Mouse (Mus musculus) heart, embryonic 16.5 days (tissue): ENCODE data around the gene Rps19bp1. TPM values are rescaled to one million over a fixed set of nuclear protein-coding genes. Genes with fewer than 3 reads are reported as not detected.

Experiments
- ATAC-seq: fragments of 200-750 bp; cut with Nextera tagmentation; replicated peaks from 2 replicates; pipeline ENCODE4 v1.8.0; 2017; ENCODE audit warnings: moderate number of reproducible peaks; ENCODE audit not compliant: insufficient read depth, low FRiP score; ENCODE audit errors: extremely low read depth
- H3K27ac ChIP-seq: fragments of 300-500 bp; sonication (generic); 2 replicates; pipeline ENCODE4 v1.5.1; 2014; ENCODE audit warnings: mild to moderate bottlenecking, low read length, control low read depth, moderate library complexity
- H3K27me3 ChIP-seq: fragments of 300-500 bp; sonication (generic); 2 replicates; pipeline ENCODE4 v1.6.1; 2014; ENCODE audit warnings: low read length, mixed read lengths; ENCODE audit not compliant: control insufficient read depth, insufficient read depth
- H3K36me3 ChIP-seq: fragments of 300-500 bp; sonication (generic); 2 replicates; pipeline ENCODE4 v1.6.1; 2014; ENCODE audit not compliant: control insufficient read depth, insufficient read depth
- H3K4me1 ChIP-seq: fragments of 300-500 bp; sonication (generic); 2 replicates; pipeline ENCODE4 v1.6.1; 2014; ENCODE audit warnings: low read length, mixed read lengths; ENCODE audit not compliant: control insufficient read depth, insufficient read depth
- H3K4me2 ChIP-seq: fragments of 300-500 bp; sonication (generic); 2 replicates; pipeline ENCODE4 v1.6.1; 2014; ENCODE audit warnings: low read depth, mild to moderate bottlenecking, control low read depth, low read length
- H3K4me3 ChIP-seq: fragments of 300-500 bp; sonication (generic); 2 replicates; pipeline ENCODE4 v1.5.1; 2014; ENCODE audit warnings: mild to moderate bottlenecking, control low read depth, low read length
- H3K9ac ChIP-seq: fragments of 300-500 bp; sonication (generic); 2 replicates; pipeline ENCODE4 v1.6.1; 2014; ENCODE audit warnings: low read length, control low read depth
- H3K9me3 ChIP-seq: fragments of 300-500 bp; sonication (generic); replicated peaks from 2 replicates; pipeline ENCODE4 v1.6.1; 2016; ENCODE audit warnings: low read length; ENCODE audit not compliant: control insufficient read depth
- WGBS: fragments of 180-500 bp; shearing (Covaris S2); extraction: QIAGEN DNeasy Blood & Tissue Kit; methylation state at CpG from one replicate; pipeline ENCODE4 v1.1.7; 2014; 5-methylcytosine and 5-hydroxymethylcytosine counted together
- polyA plus RNA-seq: library from polyadenylated mRNA; unstranded; fragments of >200 nt; fragmentation: Nextera tagmentation; extraction: Ambion mirVana; gene quantifications from 2 replicates; pipeline ENCODE4 v1.2.1, GENCODE M21; 2015

Rps19bp1 gene
- polyA plus RNA-seq, 1 experiment from 2014 or later, result 35.7 TPM

- H3K4me2 ChIP-seq, result no peak overlapping the region
- no peak overlapping the region for H3K4me3 ChIP-seq
- no peaks in the 10 kb centered on the region for H3K9me3 ChIP-seq
- H3K36me3 ChIP-seq, result no peaks in the 10 kb centered on the region
- H3K27ac ChIP-seq, result no peak overlapping the region
- WGBS, result 85% methylated on average over 2 of the region's 2 CpGs
- ATAC-seq, result no peak
- H3K4me1 ChIP-seq, result no peaks in the 10 kb centered on the region
- H3K27me3 ChIP-seq, result peaks cover 18% of the 10 kb centered on the region
- no peak overlapping the region for H3K9ac ChIP-seq
Measured at GRCm38 (mm10) chr15:80279053-80279452, 14.9 kb upstream of the Rps19bp1 start.

GRCm38 (mm10) chr15:80278121-80278759 lies 14.1 kb upstream of the Rps19bp1 start:
- no peak for ATAC-seq
- WGBS, result 34% methylated on average over 5 of the region's 5 CpGs
- no peaks in the 10 kb centered on the region for H3K9me3 ChIP-seq
- no peak overlapping the region for H3K4me2 ChIP-seq
- peaks cover 18% of the 10 kb centered on the region for H3K27me3 ChIP-seq
- no peak overlapping the region for H3K9ac ChIP-seq
- H3K4me3 ChIP-seq, result no peak overlapping the region
- H3K36me3 ChIP-seq, result no peaks in the 10 kb centered on the region
- no peak overlapping the region for H3K27ac ChIP-seq
- no peaks in the 10 kb centered on the region for H3K4me1 ChIP-seq

DNA sequence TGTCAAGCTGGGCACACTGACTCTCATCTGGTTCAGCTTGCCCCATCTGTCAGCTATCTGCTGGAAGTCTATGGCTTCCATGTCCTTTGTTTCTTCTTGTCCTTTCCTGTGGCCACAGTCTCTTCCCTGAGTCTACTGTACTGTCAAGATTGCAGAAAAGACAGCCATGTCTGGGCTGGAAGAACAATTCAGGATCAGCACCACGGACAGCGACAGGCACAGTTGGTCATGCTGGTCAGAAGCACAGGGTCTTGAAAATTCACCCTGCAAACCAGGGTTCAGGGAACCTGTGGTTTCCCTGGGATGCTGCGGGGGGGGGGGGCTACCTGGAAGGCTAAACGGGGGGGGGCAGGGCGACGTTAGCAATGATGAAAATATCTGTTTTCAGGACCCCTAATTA lies 13.5 kb upstream of the Rps19bp1 start:
- 0% methylated on average over 6 of the region's 6 CpGs for WGBS
- H3K4me3 ChIP-seq, result no peak overlapping the region
- no peaks in the 10 kb centered on the region for H3K4me1 ChIP-seq
- no peak for ATAC-seq
- no peak overlapping the region for H3K4me2 ChIP-seq
- no peaks in the 10 kb centered on the region for H3K9me3 ChIP-seq
- H3K9ac ChIP-seq, result no peak overlapping the region
- H3K27me3 ChIP-seq, result peaks cover 18% of the 10 kb centered on the region
- H3K27ac ChIP-seq, result no peak overlapping the region
- H3K36me3 ChIP-seq, result no peaks in the 10 kb centered on the region

DNA sequence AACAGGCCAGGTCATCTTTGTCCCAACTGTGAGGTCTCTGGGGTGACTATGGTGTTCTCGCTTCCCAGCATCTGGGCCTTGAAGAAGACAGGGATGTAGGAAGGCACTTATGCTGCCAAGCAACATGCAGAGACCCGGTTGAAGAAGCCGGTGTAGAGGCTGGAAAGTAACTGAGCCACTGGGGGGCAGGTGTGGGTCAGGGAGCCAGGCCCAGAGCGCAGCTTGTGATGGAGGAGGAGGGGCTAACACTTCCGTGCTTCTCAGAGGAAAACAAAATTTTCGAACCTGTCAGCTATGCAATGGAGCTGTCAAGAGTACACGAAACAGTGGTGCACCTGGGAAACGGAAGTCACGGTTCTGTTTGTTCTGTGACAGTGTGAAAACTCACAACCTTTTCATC lies 13.0 kb upstream of the Rps19bp1 start:
- Histone ChIP-seq H3K4me3 (no peak overlapping the region), H3K27ac (no peak overlapping the region), H3K27me3 (peaks cover 15% of the 10 kb centered on the region), H3K9ac (no peak overlapping the region), H3K4me1 (no peaks in the 10 kb centered on the region), H3K36me3 (no peaks in the 10 kb centered on the region), H3K9me3 (no peaks in the 10 kb centered on the region), H3K4me2 (no peak overlapping the region)
- ATAC-seq, result no peak
- 39% methylated on average over 9 of the region's 9 CpGs for WGBS

DNA sequence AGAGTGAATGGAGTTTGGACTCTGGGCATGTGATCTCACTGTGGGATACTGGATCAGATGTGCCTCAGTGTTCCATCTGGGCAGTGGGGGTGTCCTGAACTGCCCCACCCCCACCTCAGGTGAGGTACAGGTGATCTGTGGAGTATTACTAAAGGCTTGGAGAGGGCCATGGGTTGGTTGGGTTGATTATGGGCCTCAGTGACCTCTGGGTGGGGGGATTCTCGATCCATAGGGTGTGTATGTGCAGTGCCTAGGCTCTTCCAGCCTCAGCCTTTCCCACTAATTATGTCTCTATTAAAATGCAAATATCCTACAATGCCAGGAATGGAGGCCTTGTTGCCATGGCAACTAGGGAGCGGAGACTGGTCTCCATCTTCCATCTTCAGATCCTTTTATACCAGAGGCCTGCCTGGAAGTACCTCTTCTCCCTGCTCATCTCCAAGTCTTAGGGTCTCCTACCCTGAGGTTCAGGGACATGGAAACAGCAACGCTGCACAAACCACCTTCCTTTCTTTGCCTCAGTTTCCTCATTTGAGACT lies 7.8 kb upstream of the Rps19bp1 start:
- 79% methylated on average over 3 of the region's 3 CpGs for WGBS
- no peak overlapping the region for H3K4me2 ChIP-seq

GRCm38 (mm10) chr15:80266281-80266680 lies 2.2 kb upstream of the Rps19bp1 start:
- Histone ChIP-seq H3K9ac (no peak overlapping the region), H3K9me3 (peaks cover 9% of the 10 kb centered on the region; the same call in 1 of the 2 replicates), H3K4me1 (peaks cover 14% of the 10 kb centered on the region), H3K27me3 (no peaks in the 10 kb centered on the region), H3K27ac (no peak overlapping the region), H3K36me3 (no peaks in the 10 kb centered on the region), H3K4me3 (no peak overlapping the region), H3K4me2 (no peak overlapping the region)
- 0% methylated on average over 2 of the region's 2 CpGs for WGBS
- peak; percentile 53; the same call in 1 of the 2 replicates for ATAC-seq

More for the DNA sequence above, 7.8 kb upstream of the Rps19bp1 start:
- Histone ChIP-seq H3K27me3 (peaks cover 5% of the 10 kb centered on the region; the same call in 1 of the 2 replicates), H3K9me3 (peaks cover 9% of the 10 kb centered on the region; the same call in 1 of the 2 replicates), H3K4me3 (no peak overlapping the region), H3K27ac (no peak overlapping the region), H3K36me3 (no peaks in the 10 kb centered on the region), H3K4me1 (no peaks in the 10 kb centered on the region), H3K9ac (no peak overlapping the region)
- ATAC-seq, result no peak

DNA sequence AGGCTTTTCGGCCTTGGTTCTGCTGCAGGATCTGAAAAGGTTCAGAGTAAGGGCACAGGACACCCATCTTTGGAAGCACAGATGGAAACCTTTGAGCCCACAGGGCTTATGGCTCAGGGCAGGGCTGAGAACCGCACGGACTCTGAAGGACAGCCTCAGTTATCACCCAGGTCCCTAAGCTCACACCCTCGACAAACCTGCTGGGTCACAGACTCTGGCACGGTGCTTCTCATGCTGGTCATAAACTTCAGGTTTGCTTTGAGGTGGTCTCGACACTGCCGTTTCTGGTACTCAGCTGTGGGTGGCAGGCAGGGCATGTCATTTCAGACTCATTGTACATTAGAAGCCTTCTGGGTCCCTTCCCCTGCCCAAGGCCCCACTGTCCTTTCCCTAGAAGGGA lies 3.0 kb downstream of the Rps19bp1 start:
- peaks cover 27% of the 10 kb centered on the region for H3K36me3 ChIP-seq
- no peak overlapping the region for H3K4me2 ChIP-seq
- H3K9ac ChIP-seq, result no peak overlapping the region
- 83% methylated on average over 7 of the region's 7 CpGs for WGBS
- no peak overlapping the region for H3K27ac ChIP-seq
- no peak for ATAC-seq
- H3K4me3 ChIP-seq, result no peak overlapping the region
- peaks cover 30% of the 10 kb centered on the region for H3K4me1 ChIP-seq
- H3K27me3 ChIP-seq, result no peaks in the 10 kb centered on the region
- H3K9me3 ChIP-seq, result no peaks in the 10 kb centered on the region

DNA sequence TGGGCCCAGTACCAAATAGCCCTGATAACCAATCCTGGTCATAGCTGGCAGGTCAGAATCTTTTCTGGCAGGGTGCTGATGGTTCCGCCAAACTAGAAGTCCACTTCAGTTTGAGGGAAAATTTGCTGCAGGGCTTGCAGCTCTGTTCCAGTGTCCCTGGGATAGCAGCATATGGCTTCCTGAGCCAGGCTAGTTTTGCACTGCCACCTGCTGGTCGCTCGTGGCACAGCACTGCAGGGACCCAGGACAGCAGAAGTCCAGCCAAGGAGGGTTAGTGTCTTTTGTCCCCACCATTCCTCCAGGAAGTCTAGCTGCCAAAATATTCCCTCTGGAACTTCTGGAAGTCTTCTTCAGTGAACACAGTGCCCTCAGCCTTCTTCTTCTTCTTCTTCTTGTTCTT lies 3.4 kb downstream of the Rps19bp1 start:
- H3K9me3 ChIP-seq, result no peaks in the 10 kb centered on the region
- H3K27ac ChIP-seq, result no peak overlapping the region
- no peaks in the 10 kb centered on the region for H3K27me3 ChIP-seq
- 10% methylated on average over 3 of the region's 3 CpGs for WGBS
- peaks cover 30% of the 10 kb centered on the region for H3K4me1 ChIP-seq
- no peak overlapping the region for H3K9ac ChIP-seq
- H3K4me3 ChIP-seq, result no peak overlapping the region
- H3K4me2 ChIP-seq, result no peak overlapping the region
- peaks cover 27% of the 10 kb centered on the region for H3K36me3 ChIP-seq
- ATAC-seq, result no peak

- H3K4me1 ChIP-seq, result peaks cover 29% of the 10 kb centered on the region
- H3K9ac ChIP-seq, result no peak overlapping the region
- peaks cover 27% of the 10 kb centered on the region for H3K36me3 ChIP-seq
- H3K27ac ChIP-seq, result no peak overlapping the region; the same call in 1 of the 2 replicates
- ATAC-seq, result no peak
- WGBS, result 72% methylated on average over 8 of the region's 8 CpGs
- H3K9me3 ChIP-seq, result no peaks in the 10 kb centered on the region
- no peaks in the 10 kb centered on the region for H3K27me3 ChIP-seq
- H3K4me3 ChIP-seq, result no peak overlapping the region
- H3K4me2 ChIP-seq, result no peak overlapping the region
Measured at GRCm38 (mm10) chr15:80259406-80260045, 4.6 kb downstream of the Rps19bp1 start.
